Mouse (Mus musculus) heart, embryonic 13.5 days (tissue): ENCODE results near the gene Ifitm10. TPM values are rescaled to one million over a fixed set of nuclear protein-coding genes. Genes with fewer than 3 reads are reported as not detected.
"Not testable (repeated sequence)": the region's sequence is repeated elsewhere in the genome, so short reads cannot be mapped to it uniquely, and the experiment has no call there.

Experiments
- ATAC-seq: fragments of 200-750 bp; cut with Nextera tagmentation; 2 replicates; pipeline ENCODE4 v1.8.0; 2017; ENCODE audit warnings: moderate TSS enrichment; ENCODE audit not compliant: insufficient number of reproducible peaks, low FRiP score, low TSS enrichment; ENCODE audit errors: extremely low read depth
- H3K27ac ChIP-seq: fragments of 300-500 bp; sonication (generic); replicated peaks from 2 replicates; pipeline ENCODE4 v1.5.1; 2015; ENCODE audit warnings: moderate library complexity, mild to moderate bottlenecking, inconsistent platforms
- H3K27me3 ChIP-seq: fragments of 300-500 bp; sonication (generic); replicated peaks from 2 replicates; pipeline ENCODE4 v1.6.1; 2015; ENCODE audit warnings: mild to moderate bottlenecking, inconsistent platforms
- H3K36me3 ChIP-seq: fragments of 300-500 bp; sonication (generic); 2 replicates; pipeline ENCODE4 v1.6.1; 2015; ENCODE audit warnings: mild to moderate bottlenecking, inconsistent platforms
- H3K4me1 ChIP-seq: fragments of 300-500 bp; sonication (generic); 2 replicates; pipeline ENCODE4 v1.6.1; 2015; ENCODE audit warnings: inconsistent platforms
- H3K4me2 ChIP-seq: fragments of 300-500 bp; sonication (generic); 2 replicates; pipeline ENCODE4 v1.6.1; 2015; ENCODE audit warnings: inconsistent platforms, mild to moderate bottlenecking, moderate library complexity
- H3K4me3 ChIP-seq: fragments of 300-500 bp; sonication (generic); 2 replicates; pipeline ENCODE4 v1.5.1; 2015; ENCODE audit warnings: moderate library complexity, mild to moderate bottlenecking, inconsistent platforms
- H3K9ac ChIP-seq: fragments of 300-500 bp; sonication (generic); 2 replicates; pipeline ENCODE4 v1.6.1; 2015; ENCODE audit warnings: inconsistent platforms, mild to moderate bottlenecking, moderate library complexity
- H3K9me3 ChIP-seq: fragments of 300-500 bp; sonication (generic); 2 replicates; pipeline ENCODE4 v1.6.1; 2016; ENCODE audit warnings: inconsistent platforms
- WGBS: fragments of 180-500 bp; shearing (Covaris S2); methylation state at CpG from one replicate; pipeline ENCODE4 v1.1.7; 2015; ENCODE audit warnings: mixed read lengths; 5-methylcytosine and 5-hydroxymethylcytosine counted together
- polyA plus RNA-seq: library from polyadenylated mRNA; unstranded; fragments of >200 nt; fragmentation: Nextera tagmentation; extraction: Ambion mirVana; gene quantifications from 2 replicates; pipeline ENCODE4 v1.2.1, GENCODE M21; 2015

Ifitm10 gene
- polyA plus RNA-seq, 1 experiment from 2014 or later, result 7.5 TPM

DNA sequence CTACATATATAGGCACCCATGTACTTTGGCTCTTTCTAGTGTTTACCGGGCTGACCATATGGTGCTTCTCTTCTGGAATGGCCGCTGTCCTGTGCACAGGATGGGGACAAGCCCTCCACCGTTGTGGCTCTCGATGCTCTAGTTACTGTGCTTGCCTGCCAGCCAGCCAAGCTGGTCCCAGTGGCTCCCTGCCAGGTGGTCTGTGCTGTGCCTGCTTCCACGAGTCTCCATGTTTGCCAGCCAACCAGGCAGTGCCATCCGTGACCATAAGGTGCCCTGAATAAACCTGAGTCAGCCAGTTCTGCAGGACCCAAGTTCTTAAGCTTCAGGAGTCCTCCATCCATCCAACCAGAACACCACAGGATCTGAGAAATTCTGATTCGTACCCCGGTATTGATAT, 38.4 kb downstream of the Ifitm10 start:
- WGBS, result 85% methylated on average over 8 of the region's 8 CpGs
- no peak for ATAC-seq

DNA sequence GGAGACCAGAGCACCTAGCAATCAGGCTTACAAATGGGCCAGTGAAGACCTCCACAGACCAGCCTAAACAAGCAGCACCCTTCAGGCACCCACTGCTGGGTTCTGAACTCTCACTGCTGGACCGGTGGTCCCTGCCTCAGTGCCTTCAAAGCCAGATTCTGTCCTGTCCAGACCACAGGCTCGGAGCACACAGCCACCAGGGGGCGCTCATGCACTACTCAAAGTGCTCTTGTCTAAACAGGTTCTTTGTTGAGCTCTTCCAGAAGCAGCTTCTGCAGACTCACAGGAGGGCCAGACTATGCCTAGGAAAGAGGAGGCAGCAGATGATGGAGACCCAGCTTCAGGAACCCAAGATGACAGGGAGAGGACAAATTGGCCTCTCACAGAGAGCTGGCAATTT, 39.3 kb downstream of the Ifitm10 start:
- WGBS, result 2% methylated on average over 3 of the region's 3 CpGs
- no peaks in the 10 kb centered on the region for H3K9me3 ChIP-seq
- no peak overlapping the region for H3K4me3 ChIP-seq
- peak overlapping the region; percentile 44 for H3K27ac ChIP-seq
- H3K4me1 ChIP-seq, result peaks cover 35% of the 10 kb centered on the region
- H3K9ac ChIP-seq, result 0 out of 2 replicates have a peak overlapping the region, but pooled peaks have one; percentile 12
- no peaks in the 10 kb centered on the region for H3K36me3 ChIP-seq
- no peaks in the 10 kb centered on the region for H3K27me3 ChIP-seq
- ATAC-seq, result peak; percentile 21; the same call in 1 of the 2 replicates
- no peak overlapping the region for H3K4me2 ChIP-seq

More for the DNA sequence above, 38.4 kb downstream of the Ifitm10 start:
- Histone ChIP-seq H3K36me3 (no peaks in the 10 kb centered on the region), H3K9ac (no peak overlapping the region), H3K4me3 (no peak overlapping the region), H3K27me3 (no peaks in the 10 kb centered on the region), H3K4me2 (no peak overlapping the region), H3K9me3 (no peaks in the 10 kb centered on the region), H3K27ac (no peak overlapping the region), H3K4me1 (peaks cover 27% of the 10 kb centered on the region)

DNA sequence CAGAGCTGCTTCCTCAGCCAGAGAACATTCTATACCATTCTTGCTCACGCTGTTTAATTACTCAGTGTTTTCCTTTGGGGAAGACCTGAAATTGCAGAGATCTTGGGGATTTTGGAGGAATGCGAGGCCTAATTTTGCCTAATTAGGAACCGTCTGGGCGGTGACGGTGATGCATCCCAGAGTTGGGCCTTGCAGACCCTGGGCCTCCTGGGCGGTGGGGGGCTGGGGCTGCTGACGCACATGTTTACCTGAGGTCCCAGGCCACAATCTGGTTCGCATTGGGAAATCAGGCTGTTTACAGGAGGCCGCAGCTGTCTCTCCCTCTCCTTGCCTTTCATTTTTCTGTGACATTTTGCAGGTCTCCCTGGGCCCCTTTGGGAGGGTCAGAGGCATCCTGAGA, 40.8 kb downstream of the Ifitm10 start:
- ATAC-seq, H3K4me2 ChIP-seq, H3K4me3 ChIP-seq, H3K36me3 ChIP-seq, H3K27me3 ChIP-seq, H3K9ac ChIP-seq, H3K9me3 ChIP-seq: not testable (repeated sequence)
- WGBS, result 65% methylated on average over 4 of the region's 9 CpGs
- Histone ChIP-seq H3K27ac (peak overlapping the region; percentile 44; the same call in 1 of the 2 replicates), H3K4me1 (peaks cover 43% of the 10 kb centered on the region)

DNA sequence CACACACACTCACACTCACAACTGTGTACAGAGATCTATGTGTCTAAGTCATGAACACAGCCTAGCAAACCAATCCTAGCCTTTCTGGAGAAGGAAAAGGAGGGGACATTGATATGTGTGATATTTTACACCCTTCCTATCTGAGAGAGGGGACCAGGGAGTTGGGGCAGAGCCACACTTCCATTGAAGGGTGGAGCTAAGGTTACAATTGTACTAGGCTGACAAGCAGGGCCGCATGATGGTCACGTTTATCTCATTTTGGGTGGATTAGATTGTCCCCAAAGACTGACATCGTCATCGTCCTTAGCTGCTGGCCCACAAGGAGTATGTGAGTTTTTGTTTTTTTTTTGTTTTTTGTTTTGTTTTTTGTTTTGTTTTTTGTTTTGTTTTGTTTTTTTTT, 42.3 kb downstream of the Ifitm10 start:
- H3K36me3 ChIP-seq, result no peaks in the 10 kb centered on the region
- peak overlapping the region; percentile 55 for H3K9ac ChIP-seq
- no peak for ATAC-seq
- H3K27ac ChIP-seq, result peak overlapping the region; percentile 97
- no peaks in the 10 kb centered on the region for H3K9me3 ChIP-seq
- no peak overlapping the region for H3K4me2 ChIP-seq
- WGBS, result 50% methylated on average over 4 of the region's 4 CpGs
- peaks cover 58% of the 10 kb centered on the region for H3K4me1 ChIP-seq
- no peaks in the 10 kb centered on the region for H3K27me3 ChIP-seq
- H3K4me3 ChIP-seq, result no peak overlapping the region

DNA sequence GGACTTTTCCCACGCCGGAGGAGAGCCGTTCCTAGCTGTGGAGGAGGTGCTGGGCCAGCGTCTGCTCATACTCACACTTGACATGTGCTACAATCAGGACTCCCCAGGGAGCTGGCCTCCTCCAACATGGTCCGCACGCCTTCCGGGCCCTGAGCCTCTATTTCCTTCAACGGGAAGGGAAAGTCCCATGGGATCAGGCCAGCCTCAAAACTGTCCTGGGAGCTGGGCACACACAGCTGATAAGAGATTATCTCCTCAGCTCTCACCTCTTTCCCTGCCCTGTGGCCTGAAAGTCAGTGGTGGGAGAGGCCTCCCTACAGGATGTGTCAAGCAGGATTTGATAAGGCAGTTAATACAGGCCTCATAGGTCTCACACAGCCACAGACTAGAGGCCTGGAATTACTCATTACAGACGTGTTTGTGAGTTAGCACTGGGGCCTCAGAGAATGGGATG, 43.3 kb downstream of the Ifitm10 start:
- Histone ChIP-seq H3K27ac (peak overlapping the region; percentile 97), H3K9me3 (no peaks in the 10 kb centered on the region), H3K9ac (peak overlapping the region; percentile 55), H3K36me3 (no peaks in the 10 kb centered on the region), H3K4me2 (peak overlapping the region; percentile 12; the same call in 1 of the 2 replicates), H3K4me1 (peaks cover 60% of the 10 kb centered on the region), H3K27me3 (no peaks in the 10 kb centered on the region), H3K4me3 (no peak overlapping the region)
- ATAC-seq, result peak; percentile 78
- 7% methylated on average over 9 of the region's 9 CpGs for WGBS

DNA sequence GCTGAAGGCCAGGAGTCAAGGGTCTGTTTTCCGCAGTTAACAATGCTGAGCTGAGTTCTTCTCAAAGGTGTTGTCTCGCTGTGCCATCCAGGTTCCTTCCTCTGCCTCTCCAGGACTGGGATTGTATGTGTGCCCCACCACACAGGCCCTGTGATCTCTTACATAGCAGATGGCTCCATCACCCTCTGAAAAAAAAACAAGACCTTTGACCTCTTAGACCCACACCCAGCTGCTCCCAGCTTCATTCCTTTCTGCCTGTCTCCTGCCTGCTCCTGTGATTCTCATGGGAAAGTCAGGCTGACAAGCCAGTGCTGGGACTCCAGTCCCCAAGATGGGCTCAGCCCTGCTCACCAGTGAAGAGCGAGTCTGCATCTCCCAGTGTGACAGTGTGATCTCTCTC, 45.0 kb downstream of the Ifitm10 start:
- peak overlapping the region; percentile 59; the same call in 1 of the 2 replicates for H3K9ac ChIP-seq
- H3K36me3 ChIP-seq, result no peaks in the 10 kb centered on the region
- 62% methylated on average over 3 of the region's 3 CpGs for WGBS
- H3K4me1 ChIP-seq, result peaks cover 59% of the 10 kb centered on the region
- H3K9me3 ChIP-seq, result no peaks in the 10 kb centered on the region
- H3K27ac ChIP-seq, result peak overlapping the region; percentile 97
- no peaks in the 10 kb centered on the region for H3K27me3 ChIP-seq
- no peak overlapping the region for H3K4me3 ChIP-seq
- H3K4me2 ChIP-seq, result no peak overlapping the region
- ATAC-seq, result no peak

DNA sequence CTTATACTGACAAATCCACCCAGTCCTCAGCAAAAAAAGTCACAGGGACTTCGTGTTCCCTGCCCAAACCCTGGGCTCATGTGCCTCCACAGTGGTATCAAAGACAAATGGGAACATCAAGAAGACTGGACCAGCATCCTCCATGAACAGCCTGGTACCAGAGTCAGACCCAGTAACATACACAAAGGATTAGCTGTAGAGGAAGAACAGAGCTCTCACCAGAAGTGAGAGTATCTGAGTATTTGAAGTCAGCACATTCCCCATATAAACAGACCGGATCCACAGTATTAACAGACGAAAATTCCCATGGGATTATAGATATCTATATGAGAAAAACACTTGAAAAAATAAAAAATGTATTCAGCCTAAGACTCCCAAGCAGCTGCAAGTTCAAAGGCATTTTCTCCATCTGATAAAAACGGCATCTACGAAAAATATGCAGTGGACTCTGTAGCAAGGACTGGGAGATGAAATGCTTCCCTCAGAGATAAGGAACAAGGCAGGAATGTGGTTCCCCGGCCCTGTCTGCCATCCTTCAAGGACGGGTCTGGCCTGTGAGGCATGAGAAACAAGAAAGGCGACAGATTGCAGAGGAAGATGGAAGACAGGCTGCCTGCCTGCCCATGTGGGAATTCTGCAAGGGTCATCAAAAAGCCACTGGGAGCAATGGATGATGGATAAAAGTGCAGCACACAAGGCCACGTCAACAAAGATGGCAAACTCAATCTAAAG, 46.7 kb downstream of the Ifitm10 start:
- ATAC-seq, result no peak
- 22% methylated on average over 9 of the region's 9 CpGs for WGBS
- peaks cover 64% of the 10 kb centered on the region for H3K4me1 ChIP-seq

DNA sequence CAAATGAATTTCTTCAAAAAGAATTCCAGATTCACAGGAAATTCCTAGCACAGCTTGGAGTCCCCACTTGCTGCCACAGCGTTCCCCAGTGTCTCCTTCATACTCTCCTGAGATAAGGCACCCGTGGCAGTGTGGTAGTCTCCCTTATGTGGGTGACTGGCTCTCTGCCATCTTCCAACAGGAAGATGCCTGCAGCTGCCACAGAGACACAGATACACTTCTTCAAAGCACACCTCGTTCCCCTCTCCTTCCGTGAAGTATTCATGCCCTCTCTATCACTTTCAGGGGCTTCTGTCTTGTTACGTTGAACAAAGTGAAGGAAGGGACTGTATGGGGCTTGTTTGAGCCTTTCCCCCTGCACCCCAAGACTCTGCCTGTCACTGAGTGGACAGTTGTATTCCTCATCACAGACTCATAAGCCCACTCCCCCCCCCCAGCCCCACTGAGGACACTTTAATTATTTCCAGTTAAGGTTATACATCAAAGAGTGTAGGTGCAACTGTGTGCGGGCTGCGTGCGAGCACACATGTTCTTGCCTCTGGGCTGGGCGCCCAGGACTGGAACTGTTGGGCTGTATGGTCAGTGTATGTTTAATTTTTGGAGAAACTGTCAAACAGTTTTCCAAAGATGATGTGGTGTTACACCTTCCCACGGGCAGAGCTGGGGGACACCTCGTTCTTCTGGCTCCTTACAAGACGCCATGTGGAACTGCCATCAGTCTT, 50.0 kb downstream of the Ifitm10 start:
- Histone ChIP-seq H3K27ac (0 out of 2 replicates have a peak overlapping the region, but pooled peaks have one; percentile 28), H3K9me3 (no peaks in the 10 kb centered on the region), H3K4me3 (no peak overlapping the region), H3K27me3 (no peaks in the 10 kb centered on the region), H3K4me2 (no peak overlapping the region), H3K9ac (no peak overlapping the region; the same call in 1 of the 2 replicates), H3K36me3 (no peaks in the 10 kb centered on the region), H3K4me1 (peaks cover 52% of the 10 kb centered on the region)
- WGBS, result 70% methylated on average over 12 of the region's 12 CpGs
- no peak for ATAC-seq

More for the DNA sequence above, 46.7 kb downstream of the Ifitm10 start:
- no peaks in the 10 kb centered on the region for H3K27me3 ChIP-seq
- H3K9me3 ChIP-seq, result no peaks in the 10 kb centered on the region
- 0 out of 2 replicates have a peak overlapping the region, but pooled peaks have one; percentile 52 for H3K9ac ChIP-seq
- no peak overlapping the region for H3K4me3 ChIP-seq
- H3K36me3 ChIP-seq, result no peaks in the 10 kb centered on the region
- H3K4me2 ChIP-seq, result no peak overlapping the region
- H3K27ac ChIP-seq, result peak overlapping the region; percentile 97

DNA sequence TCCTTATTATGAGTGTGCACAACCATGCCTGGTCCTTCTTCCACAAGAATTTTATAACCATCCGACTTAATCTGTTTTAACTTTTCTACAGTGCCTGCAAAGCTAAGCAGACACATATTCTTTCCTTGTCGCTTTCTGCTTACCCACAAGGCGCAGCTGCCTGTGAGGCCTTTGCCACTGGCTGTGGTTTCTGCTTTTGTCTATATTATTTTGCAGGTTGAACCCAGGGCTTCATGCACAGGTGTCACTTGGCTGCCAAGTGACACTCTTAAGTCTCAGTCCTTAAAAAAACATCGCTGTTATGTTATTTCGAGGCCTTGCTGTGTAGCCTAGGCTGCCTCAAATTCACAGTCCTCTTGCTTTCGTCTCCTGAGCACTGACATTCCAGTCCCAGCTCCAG, 50.9 kb downstream of the Ifitm10 start:
- Histone ChIP-seq H3K27ac (0 out of 2 replicates have a peak overlapping the region, but pooled peaks have one; percentile 14), H3K27me3 (no peaks in the 10 kb centered on the region), H3K9ac (no peak overlapping the region), H3K4me2 (no peak overlapping the region), H3K36me3 (no peaks in the 10 kb centered on the region), H3K4me1 (peaks cover 54% of the 10 kb centered on the region), H3K4me3 (no peak overlapping the region), H3K9me3 (no peaks in the 10 kb centered on the region)
- WGBS, result 81% methylated on average over 6 of the region's 6 CpGs
- ATAC-seq, result no peak

DNA sequence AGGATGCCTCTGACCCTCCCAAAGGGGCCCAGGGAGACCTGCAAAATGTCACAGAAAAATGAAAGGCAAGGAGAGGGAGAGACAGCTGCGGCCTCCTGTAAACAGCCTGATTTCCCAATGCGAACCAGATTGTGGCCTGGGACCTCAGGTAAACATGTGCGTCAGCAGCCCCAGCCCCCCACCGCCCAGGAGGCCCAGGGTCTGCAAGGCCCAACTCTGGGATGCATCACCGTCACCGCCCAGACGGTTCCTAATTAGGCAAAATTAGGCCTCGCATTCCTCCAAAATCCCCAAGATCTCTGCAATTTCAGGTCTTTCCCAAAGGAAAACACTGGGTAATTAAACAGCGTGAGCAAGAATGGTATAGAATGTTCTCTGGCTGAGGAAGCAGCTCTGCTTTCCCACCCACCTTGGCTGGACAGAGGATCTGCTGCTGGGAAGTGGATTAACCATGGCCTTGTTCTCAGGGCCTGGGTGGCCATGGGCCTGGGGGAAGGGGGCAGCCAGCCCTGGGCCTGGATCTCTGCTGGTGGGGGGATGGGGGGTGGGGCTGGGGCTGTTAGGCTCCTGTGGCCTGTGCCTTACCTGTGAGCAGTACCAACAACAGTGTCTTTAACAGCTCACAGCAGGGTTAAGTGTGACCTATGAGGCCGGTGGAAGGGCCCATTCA, 51.8 kb downstream of the Ifitm10 start:
- H3K4me2 ChIP-seq, H3K4me3 ChIP-seq, H3K9ac ChIP-seq, H3K9me3 ChIP-seq, H3K27me3 ChIP-seq, H3K36me3 ChIP-seq, ATAC-seq: not testable (repeated sequence)
- 63% methylated on average over 6 of the region's 10 CpGs for WGBS
- Histone ChIP-seq H3K4me1 (peaks cover 54% of the 10 kb centered on the region), H3K27ac (peak overlapping the region; percentile 65)

DNA sequence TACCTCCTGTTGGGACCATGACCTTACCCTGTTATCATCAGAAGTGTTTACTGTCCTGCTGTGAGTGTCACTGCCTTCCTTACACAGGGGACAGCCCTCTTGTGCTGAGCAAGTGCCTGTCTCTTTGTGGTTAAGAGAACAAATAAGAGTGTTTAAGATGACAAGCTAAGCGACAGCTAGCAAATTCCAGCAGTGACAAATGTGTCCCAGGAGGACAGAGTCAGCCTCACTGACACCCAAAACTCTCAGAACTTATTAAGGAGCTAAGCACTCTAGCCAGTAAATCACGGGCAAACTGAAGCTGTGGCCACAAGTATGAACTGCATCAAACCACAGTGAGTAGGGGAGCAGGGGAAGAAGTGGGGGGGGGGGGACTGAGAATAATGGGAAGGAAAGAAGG, 52.6 kb downstream of the Ifitm10 start:
- no peaks in the 10 kb centered on the region for H3K27me3 ChIP-seq
- H3K9ac ChIP-seq, result peak overlapping the region; percentile 48
- H3K9me3 ChIP-seq, result no peaks in the 10 kb centered on the region
- peak overlapping the region; percentile 65 for H3K27ac ChIP-seq
- WGBS, result 29% methylated on average over 2 of the region's 2 CpGs
- peaks cover 49% of the 10 kb centered on the region for H3K4me1 ChIP-seq
- no peak overlapping the region for H3K4me2 ChIP-seq
- no peak for ATAC-seq
- H3K36me3 ChIP-seq, result no peaks in the 10 kb centered on the region
- no peak overlapping the region for H3K4me3 ChIP-seq
